Mouse (Mus musculus) thymus, postnatal 25 days (tissue): ENCODE data around the gene Glp1r.
A peak's percentile ranks its signal among the peaks of the same experiment; 100 is the strongest.

Source experiments
- DNase-seq: peaks from one replicate; pipeline ENCODE4 v3.0.0; 2022

Gene Glp1r

GRCm38 (mm10) chr17:30914264-30914663 lies 12.6 kb downstream of the Glp1r start:
- no peak for DNase-seq

GRCm38 (mm10) chr17:30923566-30923965 lies 21.9 kb downstream of the Glp1r start:
- DNase-seq, result no peak

- no peak for DNase-seq
These were observed 29.2 kb downstream of the Glp1r start for GRCm38 (mm10) chr17:30930827-30931226.

- no peak for DNase-seq
These were observed 31.2 kb downstream of the Glp1r start for GRCm38 (mm10) chr17:30932836-30933235.

GRCm38 (mm10) chr17:30935301-30935700 lies 33.7 kb downstream of the Glp1r start:
- no peak for DNase-seq

GRCm38 (mm10) chr17:30938554-30938953 lies 36.9 kb downstream of the Glp1r start:
- DNase-seq, result no peak

GRCm38 (mm10) chr17:30948382-30948781 lies 46.8 kb downstream of the Glp1r start:
- no peak for DNase-seq

GRCm38 (mm10) chr17:30950780-30951179 lies 49.2 kb downstream of the Glp1r start:
- peak; percentile 72 for DNase-seq

GRCm38 (mm10) chr17:30951600-30951999 lies 50.0 kb downstream of the Glp1r start:
- no peak for DNase-seq

GRCm38 (mm10) chr17:30954340-30954739 lies 52.7 kb downstream of the Glp1r start, which contains the start of gene Umodl1:
Gene Umodl1, plus strand, starts transcription at chr17:30954640.
- DNase-seq, result no peak

- DNase-seq, result peak; percentile 6
These were observed 60.4 kb downstream of the Glp1r start for GRCm38 (mm10) chr17:30961936-30962592.

- no peak for DNase-seq
These were observed 61.3 kb downstream of the Glp1r start for GRCm38 (mm10) chr17:30962880-30963279.

GRCm38 (mm10) chr17:30969983-30970382 lies 68.4 kb downstream of the Glp1r start:
- DNase-seq, result no peak

GRCm38 (mm10) chr17:30971877-30972276 lies 70.3 kb downstream of the Glp1r start:
- no peak for DNase-seq

GRCm38 (mm10) chr17:30973332-30973731 lies 71.7 kb downstream of the Glp1r start:
- DNase-seq, result no peak

GRCm38 (mm10) chr17:30977290-30977689 lies 75.7 kb downstream of the Glp1r start:
- no peak for DNase-seq

GRCm38 (mm10) chr17:30978556-30978955 lies 76.9 kb downstream of the Glp1r start:
- no peak for DNase-seq

GRCm38 (mm10) chr17:30983521-30983920 lies 81.9 kb downstream of the Glp1r start:
- DNase-seq, result no peak

GRCm38 (mm10) chr17:30990254-30990653 lies 88.6 kb downstream of the Glp1r start:
- DNase-seq, result peak; percentile 26
